Mouse (Mus musculus): ENCODE results near the gene Hps5. TPM values are rescaled to one million over a fixed set of nuclear protein-coding genes. Genes with fewer than 3 reads are reported as not detected.

Hps5 gene
- total and polyA plus RNA-seq, 3 experiments, result 17.8 to 26.0 (median 20.8) TPM

DNA sequence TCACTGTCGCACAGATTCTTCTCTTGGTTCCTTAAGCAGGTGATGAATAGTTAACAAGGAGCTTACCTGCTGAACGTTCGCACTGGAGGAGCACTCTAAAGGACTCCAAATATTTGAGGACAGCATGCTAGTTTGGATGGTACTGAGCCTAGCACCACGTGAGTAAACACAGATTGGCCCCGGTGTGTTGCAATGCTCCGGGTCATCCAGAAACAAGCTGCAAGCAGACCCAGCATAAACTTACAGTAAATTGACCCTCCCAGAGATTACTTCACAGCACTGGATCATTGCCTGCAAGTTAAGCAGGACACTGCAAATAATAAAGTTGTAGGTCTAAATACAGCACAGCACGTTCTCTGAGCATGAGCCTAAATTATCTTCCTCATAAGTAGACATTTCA lies 76.3 kb downstream of the Hps5 start:
- no peak overlapping the region for H3K4me2 ChIP-seq (ENCODE audit: insufficient read depth, low read depth, poor library complexity, severe bottlenecking)
- TF ChIP-seq TCF12 (IDR thresholded peaks at IDR 0.05; ENCODE audit: low read depth, low read length) (no peak), HCFC1 (IDR thresholded peaks at IDR 0.05; ENCODE audit: low read depth, low read length) (no peak), MAZ (IDR thresholded peaks at IDR 0.05; ENCODE audit: low read depth, low read length) (no peak), SIN3A (IDR thresholded peaks at IDR 0.05; ENCODE audit: low read length) (no peak), ZC3H11A (IDR thresholded peaks at IDR 0.05; ENCODE audit: low read depth, low read length) (no peak), GABPA (IDR thresholded peaks at IDR 0.05; ENCODE audit: insufficient replicate concordance, low read depth, low read length) (no peak), TBP (conservative IDR thresholded peaks at IDR 0.05; ENCODE audit: low read depth, low read length) (no peak), USF2 (conservative IDR thresholded peaks at IDR 0.05; ENCODE audit: low read depth, low read length) (no peak), JUN (IDR thresholded peaks at IDR 0.05; ENCODE audit: insufficient read depth, low read depth, low read length) (no peak), RAD21 (IDR thresholded peaks at IDR 0.05; ENCODE audit: low read depth, low read length) (no peak), MXI1 (IDR thresholded peaks at IDR 0.05; ENCODE audit: low read depth, low read length) (no peak), JUND (conservative IDR thresholded peaks at IDR 0.05; ENCODE audit: low read depth, low read length) (no peak), CHD1 (IDR thresholded peaks at IDR 0.05; ENCODE audit: low read depth, low read length) (no peak), ELF1 (IDR thresholded peaks at IDR 0.05; ENCODE audit: low read depth, low read length) (no peak), RCOR1 (conservative IDR thresholded peaks at IDR 0.05; ENCODE audit: low read depth, low read length) (no peak), CHD2 (IDR thresholded peaks at IDR 0.05; ENCODE audit: low read length) (no peak), ZMIZ1 (IDR thresholded peaks at IDR 0.05; ENCODE audit: low read depth, low read length) (no peak)
- in situ Hi-C loops (cut with MboI; ENCODE audit: low pct_ligation_motif_present, low pct_unique_long_range_greater_than_20kb, low sequenced_read_pairs), result no loop called here
- DNase-seq (ENCODE audit: extremely low read depth), result no peak
- dilution Hi-C loops (cut with MboI; ENCODE audit: extremely low pct_ligation_motif_present, extremely low pct_unique_long_range_greater_than_20kb, low sequenced_read_pairs), result no loop called here
- H3K9me3 ChIP-seq (replicated peaks; ENCODE audit: low read length), result no peaks in the 10 kb centered on the region
- H3K4me1 ChIP-seq (ENCODE audit: control insufficient read depth in 1 of 2, insufficient read depth in 2 of 2), result peaks cover 10 to 22% of the 10 kb centered on the region in 2 experiments; a peak in 3 of 4 replicates
- H3K79me2 ChIP-seq (replicated peaks; ENCODE audit: control insufficient read depth, extremely low read depth, insufficient read depth, poor library complexity, severe bottlenecking), result no peaks in the 10 kb centered on the region
- H3K27me3 ChIP-seq (replicated peaks), result no peaks in the 10 kb centered on the region
- no peaks in the 10 kb centered on the region for H3K36me3 ChIP-seq (replicated peaks in 1 of 2; ENCODE audit: control insufficient read depth in 1 of 2, insufficient read depth in 1 of 2, low read length in 1 of 2)
- no peak overlapping the region for H3K9ac ChIP-seq (ENCODE audit: insufficient read depth, low read depth)
- H3K4me3 ChIP-seq (replicated peaks in 1 of 3; ENCODE audit: low read depth in 2 of 3, low read length in 2 of 3, poor library complexity in 1 of 3), result no peak overlapping the region
- H3K27ac ChIP-seq (ENCODE audit: insufficient read depth, low read depth), result no peak overlapping the region

DNA sequence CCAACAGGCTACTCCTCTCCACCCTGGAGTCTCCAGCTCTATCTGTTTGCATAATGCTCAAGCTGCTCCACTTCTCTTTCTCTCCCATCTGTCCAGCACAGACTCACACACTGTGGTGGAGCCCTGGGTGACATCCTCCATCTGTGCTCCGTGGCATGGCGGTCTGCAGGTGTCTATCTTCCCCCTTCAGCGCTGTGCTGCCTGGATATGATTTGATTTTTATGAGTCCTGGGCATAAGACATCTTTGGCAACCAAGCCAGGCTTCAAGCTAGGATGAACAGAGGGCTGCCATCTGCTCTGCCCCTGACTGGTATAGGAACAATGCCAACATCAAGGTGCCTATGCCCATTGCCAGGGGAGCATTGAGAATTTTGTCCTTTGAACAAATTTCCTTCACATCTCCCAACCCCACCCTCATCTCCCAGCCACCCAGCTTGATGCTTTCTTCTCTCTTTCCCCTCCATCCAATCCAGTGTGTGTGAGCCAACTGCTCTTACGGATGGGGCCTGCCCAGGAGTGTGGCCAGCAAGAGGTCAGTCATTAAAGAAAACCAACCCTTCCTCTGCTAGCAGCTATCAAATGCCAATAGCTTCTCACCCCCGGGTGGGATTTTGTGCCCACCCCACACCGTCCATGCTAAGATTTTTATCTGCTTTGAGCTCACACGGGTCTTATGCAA lies 77.1 kb downstream of the Hps5 start:
- no peaks in the 10 kb centered on the region for H3K79me2 ChIP-seq (replicated peaks; ENCODE audit: control insufficient read depth, extremely low read depth, insufficient read depth, poor library complexity, severe bottlenecking)
- no peaks in the 10 kb centered on the region for H3K27me3 ChIP-seq (replicated peaks)
- H3K36me3 ChIP-seq (replicated peaks in 1 of 2; ENCODE audit: control insufficient read depth in 1 of 2, insufficient read depth in 1 of 2, low read length in 1 of 2), result no peaks in the 10 kb centered on the region
- no peak overlapping the region for H3K27ac ChIP-seq (ENCODE audit: insufficient read depth, low read depth)
- no peak overlapping the region for H3K9ac ChIP-seq (ENCODE audit: insufficient read depth, low read depth)
- H3K4me2 ChIP-seq (ENCODE audit: insufficient read depth, low read depth, poor library complexity, severe bottlenecking), result no peak overlapping the region
- dilution Hi-C loops (cut with MboI; ENCODE audit: extremely low pct_ligation_motif_present, extremely low pct_unique_long_range_greater_than_20kb, low sequenced_read_pairs), result no loop called here
- DNase-seq (ENCODE audit: extremely low read depth), result no peak
- no peaks in the 10 kb centered on the region for H3K9me3 ChIP-seq (replicated peaks; ENCODE audit: low read length)
- in situ Hi-C loops (cut with MboI; ENCODE audit: low pct_ligation_motif_present, low pct_unique_long_range_greater_than_20kb, low sequenced_read_pairs), result no loop called here
- no peak for TF ChIP-seq NRF1 (IDR thresholded peaks at IDR 0.05; ENCODE audit: low read depth, low read length)
- TF ChIP-seq ZMIZ1 (IDR thresholded peaks at IDR 0.05; ENCODE audit: low read depth, low read length), result no peak
- no peak for TF ChIP-seq USF1 (IDR thresholded peaks at IDR 0.05; ENCODE audit: low read depth, low read length)
- no peak for TF ChIP-seq JUN (IDR thresholded peaks at IDR 0.05; ENCODE audit: insufficient read depth, low read depth, low read length)
- no peak for TF ChIP-seq CHD2 (IDR thresholded peaks at IDR 0.05; ENCODE audit: low read length)
- TF ChIP-seq NELFE (IDR thresholded peaks at IDR 0.05; ENCODE audit: low read depth, low read length), result no peak
- no peak for TF ChIP-seq TBP (conservative IDR thresholded peaks at IDR 0.05; ENCODE audit: low read depth, low read length)
- TF ChIP-seq UBTF (IDR thresholded peaks at IDR 0.05; ENCODE audit: low read depth, low read length), result no peak
- TF ChIP-seq SMC3 (IDR thresholded peaks at IDR 0.05; ENCODE audit: low read depth, low read length), result no peak
- TF ChIP-seq MEF2A (IDR thresholded peaks at IDR 0.05; ENCODE audit: borderline replicate concordance, low read depth, low read length), result no peak
- TF ChIP-seq CTCF (conservative IDR thresholded peaks at IDR 0.05 in 1 of 2, IDR thresholded peaks at IDR 0.05 in 1 of 2; ENCODE audit: low read depth in 2 of 2, low read length in 2 of 2), result no peak
- no peak for TF ChIP-seq HCFC1 (IDR thresholded peaks at IDR 0.05; ENCODE audit: low read depth, low read length)
- TF ChIP-seq RCOR1 (conservative IDR thresholded peaks at IDR 0.05; ENCODE audit: low read depth, low read length), result no peak
- no peak for TF ChIP-seq E2F4 (IDR thresholded peaks at IDR 0.05; ENCODE audit: insufficient replicate concordance, low read depth, low read length)
- no peak for TF ChIP-seq POLR2AphosphoS2 (IDR thresholded peaks at IDR 0.05; ENCODE audit: low read depth, low read length)
- TF ChIP-seq CHD1 (IDR thresholded peaks at IDR 0.05; ENCODE audit: low read depth, low read length), result no peak
- no peak for TF ChIP-seq TCF12 (IDR thresholded peaks at IDR 0.05; ENCODE audit: low read depth, low read length)
- TF ChIP-seq RAD21 (IDR thresholded peaks at IDR 0.05; ENCODE audit: low read depth, low read length), result no peak
- TF ChIP-seq BHLHE40 (IDR thresholded peaks at IDR 0.05; ENCODE audit: low read depth, low read length), result no peak
- TF ChIP-seq PAX5 (IDR thresholded peaks at IDR 0.05; ENCODE audit: low read length), result no peak
- peaks cover 5 to 18% of the 10 kb centered on the region in 2 experiments; a peak in 2 of 4 replicates for H3K4me1 ChIP-seq (ENCODE audit: control insufficient read depth in 1 of 2, insufficient read depth in 2 of 2)
- no peak overlapping the region for H3K4me3 ChIP-seq (replicated peaks in 1 of 3; ENCODE audit: low read depth in 2 of 3, low read length in 2 of 3, poor library complexity in 1 of 3)
